Mouse (Mus musculus): Measurements from ENCODE around the gene Wnk2. TPM values are rescaled to one million over a fixed set of nuclear protein-coding genes. Genes with fewer than 3 reads are reported as not detected.
A peak's percentile ranks its signal among the peaks of the same experiment; 100 is the strongest.

The Wnk2 gene
- total and polyA plus RNA-seq, 3 experiments: 0.04 TPM; not detected in 2

DNA sequence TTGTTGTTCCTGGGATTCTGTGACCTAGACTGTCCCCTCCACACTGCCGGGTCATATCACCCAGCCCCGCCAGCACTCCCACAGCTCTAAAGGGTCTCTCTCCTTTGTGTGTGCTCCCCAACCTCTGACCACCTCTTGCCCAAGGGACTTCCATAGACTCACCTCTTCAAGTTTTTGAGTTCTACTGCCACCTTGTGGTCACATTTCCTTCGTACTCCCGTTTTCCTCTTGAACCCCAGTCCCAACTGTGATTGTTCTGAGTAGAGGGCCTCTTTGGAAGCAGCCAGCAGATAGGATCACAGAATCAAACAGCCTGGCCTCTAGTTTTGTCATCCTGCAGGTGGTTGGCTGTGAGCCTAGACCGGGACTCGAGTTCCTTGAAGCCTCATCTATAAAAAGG lies 149.2 kb downstream of the Wnk2 start:
- no peak overlapping the region for H3K9ac ChIP-seq (ENCODE audit: control insufficient read depth, low read depth, low read length, poor library complexity, severe bottlenecking)
- no peaks in the 10 kb centered on the region; a peak in 1 of 4 replicates for H3K27me3 ChIP-seq (ENCODE audit: control insufficient read depth in 1 of 2, insufficient read depth in 2 of 2, low read length in 2 of 2)
- H3K36me3 ChIP-seq (ENCODE audit: control insufficient read depth in 1 of 2, insufficient read depth in 2 of 2, low read length in 2 of 2): no peaks in the 10 kb centered on the region
- no peaks in the 10 kb centered on the region for H3K79me2 ChIP-seq (ENCODE audit: control insufficient read depth, insufficient read depth, low read length, poor library complexity)
- H3K27ac ChIP-seq (ENCODE audit: control insufficient read depth, low read depth, low read length): no peak overlapping the region
- H3K4me3 ChIP-seq (ENCODE audit: control insufficient read depth in 1 of 2, insufficient read depth in 1 of 2, low read depth in 2 of 2, low read length in 2 of 2): no peak overlapping the region
- peak; percentile 75 for DNase-seq (ENCODE audit: low read depth, low spot score)
- no peaks in the 10 kb centered on the region for H3K9me3 ChIP-seq (replicated peaks; ENCODE audit: insufficient read depth, low read length)
- TF ChIP-seq CTCF (IDR thresholded peaks at IDR 0.05 in 2 of 3, conservative IDR thresholded peaks at IDR 0.05 in 1 of 3; ENCODE audit: control insufficient read depth in 1 of 3, insufficient read depth in 1 of 3, low read depth in 2 of 3, low read length in 3 of 3, poor library complexity in 1 of 3, severe bottlenecking in 1 of 3) (peak; percentile 44 to 86 (median 58)), ZC3H11A (IDR thresholded peaks at IDR 0.05; ENCODE audit: low read depth, low read length) (peak; percentile 87), RAD21 (IDR thresholded peaks at IDR 0.05; ENCODE audit: low read depth, low read length) (peak; percentile 85), SMC3 (IDR thresholded peaks at IDR 0.05; ENCODE audit: low read depth, low read length) (peak; percentile 91), POLR2A (IDR thresholded peaks at IDR 0.05; ENCODE audit: control insufficient read depth in 1 of 2, insufficient read depth in 1 of 2, low read depth in 1 of 2, low read length in 2 of 2, poor library complexity in 1 of 2) (no peak)
- H3K4me1 ChIP-seq (ENCODE audit: control insufficient read depth in 1 of 2, insufficient read depth in 2 of 2, low read length in 2 of 2): no peaks in the 10 kb centered on the region

DNA sequence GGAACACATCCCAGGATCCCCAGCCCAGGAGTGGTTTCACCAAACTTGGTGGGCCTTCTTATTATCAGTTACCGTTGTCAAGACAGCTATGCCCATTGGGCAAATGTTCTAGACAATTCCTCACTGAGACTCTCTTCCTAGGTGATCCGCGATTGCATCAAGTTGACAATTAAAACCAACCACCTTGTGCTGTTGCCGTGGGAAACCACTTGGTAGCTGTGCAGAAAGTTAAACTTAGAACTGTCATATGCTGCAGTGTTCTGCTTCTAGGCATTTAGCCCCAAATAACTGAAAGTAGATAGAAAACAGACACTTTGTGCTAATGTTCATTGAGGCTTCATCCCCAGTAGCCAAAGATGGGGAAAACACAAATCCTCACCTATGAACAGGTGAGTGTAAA lies 151.1 kb downstream of the Wnk2 start:
- no peaks in the 10 kb centered on the region for H3K9me3 ChIP-seq (replicated peaks; ENCODE audit: insufficient read depth, low read length)
- no peak overlapping the region for H3K9ac ChIP-seq (ENCODE audit: control insufficient read depth, low read depth, low read length, poor library complexity, severe bottlenecking)
- no peak overlapping the region for H3K4me3 ChIP-seq (ENCODE audit: control insufficient read depth in 1 of 2, insufficient read depth in 1 of 2, low read depth in 2 of 2, low read length in 2 of 2)
- DNase-seq (ENCODE audit: low read depth, low spot score): no peak
- H3K27ac ChIP-seq (ENCODE audit: control insufficient read depth, low read depth, low read length): no peak overlapping the region
- no peaks in the 10 kb centered on the region for H3K36me3 ChIP-seq (ENCODE audit: control insufficient read depth in 1 of 2, insufficient read depth in 2 of 2, low read length in 2 of 2)
- peaks cover 0 to 1% of the 10 kb centered on the region in 2 experiments; a peak in 1 of 4 replicates for H3K27me3 ChIP-seq (ENCODE audit: control insufficient read depth in 1 of 2, insufficient read depth in 2 of 2, low read length in 2 of 2)
- no peak for TF ChIP-seq POLR2A (IDR thresholded peaks at IDR 0.05; ENCODE audit: control insufficient read depth in 1 of 2, insufficient read depth in 1 of 2, low read depth in 1 of 2, low read length in 2 of 2, poor library complexity in 1 of 2)
- TF ChIP-seq NELFE (IDR thresholded peaks at IDR 0.05; ENCODE audit: low read depth, low read length): no peak
- TF ChIP-seq BHLHE40 (IDR thresholded peaks at IDR 0.05; ENCODE audit: borderline replicate concordance, low read depth, low read length): no peak
- TF ChIP-seq SMC3 (IDR thresholded peaks at IDR 0.05; ENCODE audit: low read depth, low read length): no peak
- TF ChIP-seq GATA1 (IDR thresholded peaks at IDR 0.05; ENCODE audit: low read depth, low read length): no peak
- TF ChIP-seq TAL1 (IDR thresholded peaks at IDR 0.05; ENCODE audit: low read length): no peak
- no peak for TF ChIP-seq USF1 (IDR thresholded peaks at IDR 0.05; ENCODE audit: low read depth, low read length)
- H3K79me2 ChIP-seq (ENCODE audit: control insufficient read depth, insufficient read depth, low read length, poor library complexity): no peaks in the 10 kb centered on the region
- no peaks in the 10 kb centered on the region for H3K4me1 ChIP-seq (ENCODE audit: control insufficient read depth in 1 of 2, insufficient read depth in 2 of 2, low read length in 2 of 2)

DNA sequence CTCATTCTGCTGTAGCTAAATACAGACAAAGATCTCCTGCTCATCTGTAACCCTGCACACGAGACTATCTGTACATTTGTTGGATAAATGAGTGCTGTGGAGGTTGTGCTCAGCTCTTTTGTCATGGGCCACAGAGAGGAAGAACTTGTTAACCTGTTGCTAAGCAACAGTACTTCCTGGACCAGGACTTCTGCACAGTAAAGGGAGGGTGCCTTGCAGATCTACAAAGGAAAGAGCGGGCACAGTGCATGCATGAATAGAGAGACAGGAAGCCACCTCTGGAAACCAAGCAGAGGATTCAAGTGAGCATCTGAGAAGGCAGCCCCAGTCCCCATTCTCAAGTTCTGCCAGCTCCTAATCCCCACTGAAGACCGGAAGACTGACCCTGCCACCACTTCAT lies 152.9 kb downstream of the Wnk2 start:
- Histone ChIP-seq H3K27ac (ENCODE audit: control insufficient read depth, low read depth, low read length) (no peak overlapping the region), H3K27me3 (ENCODE audit: control insufficient read depth in 1 of 2, insufficient read depth in 2 of 2, low read length in 2 of 2) (peaks cover 0 to 1% of the 10 kb centered on the region in 2 experiments; a peak in 1 of 4 replicates), H3K9me3 (replicated peaks; ENCODE audit: insufficient read depth, low read length) (no peaks in the 10 kb centered on the region), H3K4me1 (ENCODE audit: control insufficient read depth in 1 of 2, insufficient read depth in 2 of 2, low read length in 2 of 2) (no peaks in the 10 kb centered on the region), H3K4me3 (ENCODE audit: control insufficient read depth in 1 of 2, insufficient read depth in 1 of 2, low read depth in 2 of 2, low read length in 2 of 2) (no peak overlapping the region), H3K79me2 (ENCODE audit: control insufficient read depth, insufficient read depth, low read length, poor library complexity) (no peaks in the 10 kb centered on the region), H3K9ac (ENCODE audit: control insufficient read depth, low read depth, low read length, poor library complexity, severe bottlenecking) (no peak overlapping the region), H3K36me3 (ENCODE audit: control insufficient read depth in 1 of 2, insufficient read depth in 2 of 2, low read length in 2 of 2) (no peaks in the 10 kb centered on the region)
- TF ChIP-seq GABPA (IDR thresholded peaks at IDR 0.05; ENCODE audit: low read depth, low read length) (no peak), JUND (IDR thresholded peaks at IDR 0.05; ENCODE audit: low read depth, low read length) (no peak), ZNF384 (IDR thresholded peaks at IDR 0.05; ENCODE audit: low read depth, low read length) (no peak), MAX (IDR thresholded peaks at IDR 0.05; ENCODE audit: low read length) (no peak), BHLHE40 (IDR thresholded peaks at IDR 0.05; ENCODE audit: borderline replicate concordance, low read depth, low read length) (no peak), TCF12 (IDR thresholded peaks at IDR 0.05; ENCODE audit: low read depth, low read length) (no peak), E2F4 (IDR thresholded peaks at IDR 0.05; ENCODE audit: borderline replicate concordance, low read depth, low read length) (no peak), POLR2AphosphoS2 (IDR thresholded peaks at IDR 0.05; ENCODE audit: low read length) (no peak), UBTF (IDR thresholded peaks at IDR 0.05; ENCODE audit: borderline replicate concordance, insufficient read depth, low read depth, low read length) (no peak)
- DNase-seq (ENCODE audit: low read depth, low spot score): no peak
